Mouse (Mus musculus): ENCODE data around the gene Shmt1.

Shmt1 gene

DNA sequence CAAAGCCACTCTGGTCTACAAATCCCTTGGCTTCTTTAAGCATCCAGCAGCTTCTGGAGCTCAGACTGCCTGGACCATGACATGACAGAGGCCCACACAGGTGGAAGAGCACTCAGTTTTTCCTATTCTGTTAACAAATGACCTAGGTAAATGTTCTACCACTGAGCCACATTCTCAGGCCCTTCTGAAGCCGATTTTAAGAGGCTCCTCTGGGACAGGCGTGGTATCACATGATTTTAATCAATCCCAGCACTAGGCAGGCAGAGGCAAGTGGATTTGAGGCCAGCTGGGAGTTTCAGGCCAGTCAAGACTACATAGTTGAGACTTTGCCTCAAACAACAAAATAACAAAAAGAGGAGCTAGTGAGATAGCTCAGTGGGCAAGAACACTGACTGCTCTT is 21.0 kb downstream of the Shmt1 start:
- DNase-seq = no peak

GRCm38 (mm10) chr11:60787595-60787994 is 23.9 kb downstream of the Shmt1 start:
- DNase-seq = no peak

- DNase-seq = no peak
Observed at GRCm38 (mm10) chr11:60784179-60784922, 27.2 kb downstream of the Shmt1 start.

DNA sequence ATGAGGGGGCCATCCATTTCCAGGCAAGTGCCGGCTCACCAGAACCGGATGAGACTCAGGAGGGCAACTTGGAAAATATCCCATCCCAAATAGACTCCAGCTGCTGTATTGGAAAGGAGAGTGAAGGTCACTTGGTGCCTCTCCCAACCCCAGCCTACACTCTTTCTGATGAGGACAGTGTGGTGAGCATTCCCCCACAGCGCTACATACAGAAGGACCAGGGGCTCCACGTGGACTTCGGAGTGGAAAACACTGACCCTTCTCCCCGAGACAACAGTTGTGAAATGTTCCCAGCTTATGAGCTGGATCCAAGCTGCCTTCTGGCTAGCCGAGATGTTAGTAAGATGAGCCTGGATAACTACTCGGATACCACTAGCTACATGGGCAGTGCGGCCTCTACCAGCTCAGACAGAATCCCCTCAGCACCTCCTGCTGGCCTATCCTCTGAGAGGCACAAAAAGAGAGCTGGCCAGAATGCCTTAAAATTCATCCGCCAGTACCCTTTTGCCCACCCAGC is 31.8 kb downstream of the Shmt1 start:
- DNase-seq = no peak

DNA sequence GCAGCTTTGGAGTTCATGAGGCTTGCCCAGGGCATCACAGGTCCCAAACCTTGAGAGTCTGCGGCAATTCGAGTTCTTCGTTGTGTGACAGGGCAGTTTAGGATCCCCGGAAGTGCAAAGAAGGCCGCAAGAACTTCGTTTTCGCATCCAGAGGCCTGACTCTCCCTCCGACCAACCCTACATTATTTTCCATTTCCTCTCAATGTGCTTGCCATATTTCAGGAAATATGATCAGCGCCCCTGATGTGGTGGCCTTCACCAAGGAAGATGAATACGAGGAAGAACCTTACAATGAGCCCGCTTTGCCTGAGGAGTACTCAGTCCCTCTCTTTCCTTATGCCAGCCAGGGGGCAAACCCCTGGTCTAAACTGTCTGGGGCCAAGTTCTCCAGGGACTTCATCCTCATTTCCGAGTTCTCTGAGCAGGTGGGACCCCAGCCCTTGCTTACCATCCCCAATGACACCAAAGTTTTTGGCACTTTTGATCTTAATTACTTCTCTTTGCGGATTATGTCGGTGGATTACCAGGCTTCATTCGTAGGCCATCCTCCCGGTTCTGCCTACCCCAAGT is 33.6 kb downstream of the Shmt1 start:
- no peak for DNase-seq

DNA sequence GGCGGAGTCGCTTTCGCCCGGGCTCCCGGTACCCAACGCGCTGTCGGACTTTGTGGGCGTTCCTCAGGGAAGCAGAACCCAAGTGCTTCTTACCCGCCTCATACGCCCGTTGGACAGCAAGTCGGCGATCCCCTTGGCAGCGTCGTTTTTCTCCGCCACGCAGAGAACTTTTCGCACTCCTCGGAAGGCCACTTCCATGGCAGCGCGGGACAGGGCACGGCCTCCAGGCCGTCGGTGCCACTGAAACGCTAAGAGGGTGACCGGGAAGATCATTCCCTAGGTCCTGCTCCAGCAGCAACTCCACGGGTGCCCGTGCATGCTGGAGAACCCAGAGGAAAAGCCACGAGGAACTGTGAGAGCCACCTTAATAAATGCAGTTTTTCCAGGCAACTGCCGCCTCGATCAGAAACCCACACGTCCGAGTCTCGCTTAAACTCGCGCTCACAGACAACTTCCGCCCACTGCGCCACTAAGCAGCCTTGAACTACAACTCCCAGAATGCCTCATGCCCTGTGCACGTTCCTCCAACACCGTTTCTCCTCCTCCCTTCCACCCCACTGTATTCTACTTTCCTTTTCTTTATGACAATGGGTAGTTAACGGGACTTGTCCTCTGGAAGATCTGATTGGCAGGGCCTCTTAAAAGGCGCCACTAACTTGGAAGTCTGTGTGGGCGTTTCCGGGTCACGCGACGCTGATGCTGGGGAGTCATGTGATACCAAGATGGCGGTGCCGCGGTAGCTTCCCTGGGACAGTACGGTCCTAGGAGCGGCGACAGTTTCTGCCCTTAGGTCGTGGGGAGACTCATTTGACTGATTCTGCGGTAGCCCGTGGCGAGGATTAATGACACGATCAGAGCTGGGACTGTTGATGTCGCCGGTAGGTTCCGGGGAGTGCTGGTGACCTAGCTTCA is 34.4 kb downstream of the Shmt1 start, which contains the start of the genes Top3a and Smcr8:
Gene Top3a (minus strand): TSS at position 537 of the 912 bp plus-strand sequence.
Gene Smcr8 (plus strand): TSS at position 696 of the 912 bp plus-strand sequence.
- DNase-seq = peak; percentile 66 to 81

DNA sequence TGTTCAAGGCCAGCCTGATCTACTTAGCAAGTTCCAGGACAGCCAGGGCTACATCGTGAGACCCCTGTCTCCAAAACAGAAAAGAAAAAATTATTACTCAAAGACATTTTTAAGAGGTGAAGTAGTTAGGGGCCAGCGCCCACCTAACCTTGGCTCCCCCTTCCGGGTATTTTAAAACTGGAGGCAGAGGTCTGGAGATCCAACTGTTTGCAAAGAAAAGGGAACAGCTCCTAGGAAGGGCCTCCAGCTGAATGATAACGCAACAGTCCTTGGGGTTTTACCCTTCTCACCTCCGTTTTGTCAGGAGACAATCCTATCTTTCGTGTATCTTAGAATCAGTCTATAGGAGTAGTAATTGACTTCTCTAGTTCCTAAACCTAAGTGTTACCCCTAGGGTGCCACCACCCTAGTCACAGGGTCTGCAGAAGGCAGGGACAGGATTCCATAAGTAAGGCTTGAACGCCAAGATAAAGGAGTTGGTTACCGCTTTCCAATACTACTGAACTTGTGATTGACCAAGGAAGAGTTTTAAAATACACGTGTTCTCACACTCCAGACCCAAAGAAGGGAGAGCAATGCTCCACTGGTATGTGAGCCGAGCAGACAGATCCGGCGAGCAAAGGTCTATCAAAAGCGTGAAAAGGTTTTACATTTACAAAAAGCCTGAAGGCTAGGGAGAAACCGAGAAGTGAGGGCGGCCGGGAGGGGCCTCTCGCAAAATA is 35.2 kb downstream of the Shmt1 start:
- no peak for DNase-seq

- DNase-seq = no peak
Observed at GRCm38 (mm10) chr11:60775578-60775977, 35.9 kb downstream of the Shmt1 start.

DNA sequence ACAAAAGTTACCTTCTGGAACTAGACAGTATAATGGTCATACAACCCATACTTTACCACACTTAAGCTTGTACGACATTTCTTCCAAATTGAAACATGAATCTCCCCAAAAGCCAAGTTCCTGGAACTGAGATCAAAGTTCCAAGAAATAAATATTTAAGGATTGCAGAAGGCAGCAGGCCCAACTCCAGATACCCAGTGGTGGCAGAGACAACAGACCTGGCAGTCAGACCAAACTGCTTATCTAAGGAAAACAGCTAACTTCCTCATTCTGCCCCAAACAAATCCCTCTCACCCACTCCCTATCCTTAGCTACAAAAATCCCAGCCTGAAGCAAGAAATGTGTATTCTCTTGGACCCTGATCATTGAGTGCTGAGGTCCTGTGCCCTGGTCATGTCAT is 36.7 kb downstream of the Shmt1 start:
- no peak for DNase-seq

- no peak for DNase-seq
Observed at GRCm38 (mm10) chr11:60774158-60774689, 37.3 kb downstream of the Shmt1 start.

DNA sequence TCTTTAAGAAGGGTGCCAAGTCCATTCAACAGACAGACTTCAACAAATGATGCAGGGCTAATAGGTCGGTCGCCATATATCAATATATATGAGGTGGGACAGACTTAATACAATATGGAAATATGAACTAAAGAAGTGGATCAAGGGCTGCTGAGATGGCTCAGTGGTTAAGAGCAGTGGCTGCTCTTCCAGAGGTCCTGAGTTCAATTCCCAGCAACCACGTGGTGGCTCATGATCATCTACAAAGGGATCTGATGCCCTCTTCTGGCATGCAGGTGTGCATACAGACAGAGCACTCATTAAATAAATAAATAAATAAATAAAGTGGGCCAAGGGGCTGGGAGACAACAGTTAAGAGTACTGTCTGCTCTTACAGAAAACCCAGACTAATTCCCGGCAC is 39.4 kb downstream of the Shmt1 start:
- DNase-seq = no peak

- no peak for DNase-seq
Observed at GRCm38 (mm10) chr11:60770776-60771175, 40.7 kb downstream of the Shmt1 start.

GRCm38 (mm10) chr11:60769322-60769721 is 42.2 kb downstream of the Shmt1 start:
- DNase-seq = no peak

DNA sequence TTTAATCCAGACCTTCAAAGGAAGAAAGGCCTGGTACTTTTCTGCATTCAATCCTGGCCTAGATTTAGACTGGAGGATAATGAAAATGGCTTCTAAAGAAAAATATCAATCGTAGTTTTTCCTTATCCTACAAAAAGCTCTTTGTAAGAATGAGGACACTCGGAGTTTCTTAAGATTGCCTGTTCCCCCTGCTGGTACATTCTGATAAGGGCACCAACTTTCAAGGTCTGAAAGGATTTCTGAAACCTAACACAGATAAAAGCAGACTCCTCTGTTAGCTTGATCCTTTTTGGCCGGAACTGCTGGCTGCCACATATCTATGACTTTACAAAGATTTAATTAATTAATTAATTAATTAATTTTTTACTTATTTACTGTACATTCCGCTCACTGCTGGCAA is 44.5 kb downstream of the Shmt1 start:
- no peak for DNase-seq

- no peak for DNase-seq
Observed at GRCm38 (mm10) chr11:60761681-60762080, 49.8 kb downstream of the Shmt1 start.

DNA sequence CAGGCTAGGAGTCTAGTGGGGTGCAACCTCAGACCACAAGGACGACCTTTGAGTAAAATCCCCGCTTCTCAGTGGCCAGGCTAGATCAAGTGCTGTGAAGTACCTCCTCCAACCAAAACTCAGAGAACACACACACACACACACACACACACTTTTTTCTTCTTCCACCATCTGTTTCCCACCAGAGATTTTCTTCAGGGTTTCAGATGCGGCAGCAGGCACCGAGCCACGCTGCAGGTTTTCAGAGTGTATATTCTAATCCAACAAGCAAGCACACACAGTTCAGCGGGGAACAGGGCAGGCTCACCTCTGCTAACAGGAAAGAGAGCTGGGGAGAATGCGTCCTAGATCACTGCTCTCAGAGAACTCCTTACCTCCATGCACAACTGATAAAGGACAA is 55.9 kb downstream of the Shmt1 start:
- DNase-seq = no peak

DNA sequence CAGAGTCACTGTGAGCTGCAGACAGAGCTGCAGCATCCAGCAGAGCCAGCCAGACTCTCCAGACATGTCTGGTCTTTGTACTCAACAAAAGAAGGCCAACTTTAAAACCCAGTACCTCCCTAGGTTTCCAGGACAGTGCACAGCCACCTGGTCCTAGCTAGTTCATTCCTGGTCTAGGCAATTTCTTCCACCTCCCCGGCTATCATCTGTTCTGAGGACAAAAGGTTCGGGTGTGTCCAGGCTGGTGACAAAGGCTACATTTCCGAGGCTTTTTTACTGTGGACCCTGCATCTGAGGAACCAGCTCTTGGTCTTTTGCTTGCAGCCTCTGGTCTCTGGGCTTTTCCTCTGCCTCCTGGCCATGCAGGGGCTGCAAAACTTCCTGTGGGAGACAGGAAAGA is 71.2 kb downstream of the Shmt1 start:
- DNase-seq = no peak

All from thymus, adult 18-20 months (tissue).